Mouse (Mus musculus) left cerebral cortex, postnatal 36 days (tissue): ENCODE measurements at regions not wholly inside any gene's neighbourhood (a gene's known extent, or its start where the extent isn't known, plus 50 kb on each side); places are given as distances from the start of the nearest gene placed in this dataset.

Experiments used
- DNase-seq, 2 experiments: peaks; one replicate each; pipeline ENCODE4 v3.0.0; 2021 to 2022; ENCODE audit warnings: low spot score in 2 of 2, mixed read lengths in 1 of 2
- intact Hi-C: fragments of 180-260 bp; cut with DNase I; formaldehyde crosslinking; loops from one replicate; pipeline ENCODE4 v1.15.1; 2025

- DNase-seq, result no peak
- intact Hi-C loops, result no loop called here
Measured at GRCm38 (mm10) chr7:119384670-119385241, 74.3 kb downstream of the Gp2 start.

GRCm38 (mm10) chr7:119379935-119380334, 79.2 kb downstream of the Gp2 start:
- intact Hi-C loops, result no loop called here
- DNase-seq, result no peak

GRCm38 (mm10) chr7:119364268-119364596, 94.9 kb downstream of the Gp2 start:
- intact Hi-C loops, result no loop called here
- no peak for DNase-seq

- no peak for DNase-seq
Measured at GRCm38 (mm10) chr7:119363552-119364267, 95.4 kb downstream of the Gp2 start.

GRCm38 (mm10) chr7:119357338-119357737, 101.7 kb downstream of the Gp2 start:
- DNase-seq, result no peak
- intact Hi-C loops, result no loop called here

More at GRCm38 (mm10) chr7:119363552-119364267, 95.4 kb downstream of the Gp2 start:
- intact Hi-C loops, result no loop called here

GRCm38 (mm10) chr7:119356251-119356650, 102.8 kb downstream of the Gp2 start:
- intact Hi-C loops, result no loop called here
- DNase-seq, result no peak

- intact Hi-C loops, result no loop called here
- DNase-seq, result no peak
Measured at GRCm38 (mm10) chr7:119352571-119352970, 106.5 kb downstream of the Gp2 start.

GRCm38 (mm10) chr7:119350641-119351040, 108.4 kb downstream of the Gp2 start:
- no peak for DNase-seq
- intact Hi-C loops, result no loop called here

- no peak for DNase-seq
- intact Hi-C loops, result no loop called here
Measured at GRCm38 (mm10) chr7:119343380-119343779, 115.7 kb downstream of the Gp2 start.

- intact Hi-C loops, result loop anchor here (2.0 kb wide), 1 partner anchor 18 kb away; no protein-coding TSS in a partner anchor
- no peak for DNase-seq
Measured at GRCm38 (mm10) chr7:119333102-119333501, 126.0 kb downstream of the Gp2 start.

- DNase-seq, result no peak
- intact Hi-C loops, result no loop called here
Measured at GRCm38 (mm10) chr7:119330460-119331109, 128.5 kb downstream of the Gp2 start.

GRCm38 (mm10) chr7:119296307-119296706, 111.9 kb upstream of the Gpr139 start:
- intact Hi-C loops, result no loop called here
- no peak for DNase-seq

- intact Hi-C loops, result no loop called here
- DNase-seq, result no peak
Measured at GRCm38 (mm10) chr7:119291442-119291841, 107.0 kb upstream of the Gpr139 start.

GRCm38 (mm10) chr7:119285290-119285689, 100.9 kb upstream of the Gpr139 start:
- peak; percentile 12 to 25 for DNase-seq
- intact Hi-C loops, result no loop called here

GRCm38 (mm10) chr7:119279896-119280661, 95.7 kb upstream of the Gpr139 start:
- intact Hi-C loops, result no loop called here
- DNase-seq, result no peak

GRCm38 (mm10) chr7:119272621-119273020, 88.2 kb upstream of the Gpr139 start:
- intact Hi-C loops, result no loop called here
- DNase-seq, result no peak

- intact Hi-C loops, result no loop called here
Measured at GRCm38 (mm10) chr7:119271427-119271826, 87.0 kb upstream of the Gpr139 start.

GRCm38 (mm10) chr7:119270826-119271420, 86.5 kb upstream of the Gpr139 start:
- no peak for DNase-seq
- intact Hi-C loops, result no loop called here

More at GRCm38 (mm10) chr7:119271427-119271826, 87.0 kb upstream of the Gpr139 start:
- no peak for DNase-seq

- intact Hi-C loops, result no loop called here
- no peak for DNase-seq
Measured at GRCm38 (mm10) chr7:119258222-119258621, 73.8 kb upstream of the Gpr139 start.

- no peak for DNase-seq
- intact Hi-C loops, result no loop called here
Measured at GRCm38 (mm10) chr7:119256916-119257315, 72.5 kb upstream of the Gpr139 start.
